Mouse (Mus musculus): ENCODE data around the gene Tmod1.

- TF ChIP-seq CTCF (IDR thresholded peaks at IDR 0.05; ENCODE audit: extremely low read depth, insufficient read length, insufficient replicate concordance, low read depth, low read length), result no peak
- no peak for TF ChIP-seq POLR2A (IDR thresholded peaks at IDR 0.05; ENCODE audit: low read depth, low read length)
Observed at GRCm38 (mm10) chr4:46116544-46117175, 77.9 kb downstream of the Tmod1 start.

Measured in small intestine, adult 2 months (tissue).